Mouse (Mus musculus) spleen, adult 10 weeks (tissue): Measurements from ENCODE around the gene Olfr820. TPM values are rescaled to one million over a fixed set of nuclear protein-coding genes. Genes with fewer than 3 reads are reported as not detected.

ENCODE experiments used
- polyA plus RNA-seq: library from polyadenylated mRNA; stranded (reverse); fragments of 350-450 nt; fragmentation: Illumina TruSeq; extraction: RNeasy Lipid Tissue Mini Kit (QIAGEN cat#74804); gene quantifications from one replicate; pipeline ENCODE4 v1.2.3, GENCODE M21; 2015; ENCODE audit warnings: low replicate concordance; ENCODE audit not compliant: insufficient read depth

Olfr820 gene
- polyA plus RNA-seq: not detected

DNA sequence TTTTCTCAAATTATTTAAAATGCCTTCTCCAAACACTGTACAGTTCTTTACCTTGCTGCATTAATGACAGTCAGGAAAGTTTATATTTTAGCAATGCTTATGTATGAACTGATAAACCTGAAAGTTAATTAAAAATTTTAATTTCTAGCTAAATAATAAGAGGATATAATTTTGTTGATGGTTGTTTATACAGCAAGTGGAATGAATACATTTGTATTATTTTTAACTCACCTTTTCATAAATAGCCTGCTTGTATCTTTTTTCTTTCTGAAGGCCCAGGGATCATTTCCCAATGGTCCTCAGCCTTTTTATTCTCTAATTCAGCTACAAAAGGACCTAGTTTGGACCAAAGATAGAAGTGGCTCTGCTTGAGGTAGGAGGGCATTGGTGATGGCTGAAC is at the start of gene Olfr820:
Olfr820 (plus strand) TSS at position 301 of the 400 bp plus-strand sequence.

GRCm38 (mm10) chr10:129967166-129967565 is 45.3 kb upstream of the Olfr820 start, which contains the start of gene Olfr819:
Olfr819 (minus strand) TSS chr10:129967266.

GRCm38 (mm10) chr10:129976040-129976439 is 36.4 kb upstream of the Olfr820 start, which contains the start of gene Olfr247:
Olfr247 (minus strand) TSS chr10:129976140.

DNA sequence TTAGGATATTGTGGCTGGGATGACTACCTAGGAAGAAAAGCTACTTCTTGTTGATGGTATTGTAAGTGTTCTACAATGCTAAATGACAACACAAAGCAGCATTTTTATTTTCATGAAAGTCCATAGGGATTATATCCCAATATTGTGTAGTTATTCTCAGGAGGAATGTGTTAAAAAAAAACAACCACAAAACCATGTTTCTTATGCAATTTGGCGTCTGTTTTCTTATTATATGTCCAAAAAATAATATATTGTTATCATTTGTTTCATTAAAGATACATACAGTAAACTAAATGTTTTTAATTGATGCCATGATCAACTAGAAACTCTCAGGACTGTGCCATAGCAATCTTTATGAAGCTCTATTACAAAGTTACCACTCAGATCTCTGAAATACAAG is 27.5 kb upstream of the Olfr820 start, which contains the start of gene Gm10310:
Gm10310 (minus strand) TSS at position 101 of the 400 bp plus-strand sequence.

DNA sequence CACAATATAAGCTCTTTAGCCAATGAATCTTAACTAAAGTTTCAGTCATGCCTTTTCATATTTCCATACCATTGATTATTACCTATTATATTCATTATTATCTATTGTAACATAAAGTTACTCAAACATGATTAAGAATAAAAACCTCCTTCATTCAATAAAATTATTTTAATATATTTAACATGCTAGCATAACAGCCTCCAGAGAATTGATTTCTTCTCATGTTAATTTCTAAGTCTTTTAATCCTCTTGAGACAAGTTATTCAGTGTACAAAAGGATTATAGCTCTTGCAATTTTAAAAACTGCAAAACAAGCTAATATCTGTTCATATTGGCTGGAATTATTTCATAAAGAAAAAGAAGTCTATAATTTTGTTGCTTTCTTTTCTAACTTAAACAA is 17.6 kb downstream of the Olfr820 start, which contains the start of gene Olfr821:
Olfr821 (plus strand) TSS at position 301 of the 400 bp plus-strand sequence.

Other genes with a start within 250 kb of the Olfr820 start
- not detected for gene Olfr808, start 247.1 kb upstream of the Olfr820 start, polyA plus RNA-seq
- gene Olfr809, start 238.0 kb upstream of the Olfr820 start, polyA plus RNA-seq: not detected
- gene Olfr810, start 217.7 kb upstream of the Olfr820 start, polyA plus RNA-seq: not detected
- not detected for gene Olfr811, start 208.2 kb upstream of the Olfr820 start, polyA plus RNA-seq
- gene Olfr812, start 166.5 kb upstream of the Olfr820 start, polyA plus RNA-seq: not detected
- not detected for gene Olfr813, start 157.3 kb upstream of the Olfr820 start, polyA plus RNA-seq
- gene Olfr814, start 132.8 kb upstream of the Olfr820 start, polyA plus RNA-seq: not detected
- not detected for gene Olfr815, start 106.8 kb upstream of the Olfr820 start, polyA plus RNA-seq
- gene Olfr816, start 97.0 kb upstream of the Olfr820 start, polyA plus RNA-seq: not detected
- gene Olfr818, start 63.5 kb upstream of the Olfr820 start, polyA plus RNA-seq: not detected
- not detected for gene Olfr819, start 45.4 kb upstream of the Olfr820 start, polyA plus RNA-seq
- not detected for gene Olfr247, start 36.5 kb upstream of the Olfr820 start, polyA plus RNA-seq
- not detected for gene Gm10310, start 27.6 kb upstream of the Olfr820 start, polyA plus RNA-seq
- gene Olfr821, start 17.7 kb downstream of the Olfr820 start, polyA plus RNA-seq: not detected
- not detected for gene Olfr822, start 58.6 kb downstream of the Olfr820 start, polyA plus RNA-seq
- not detected for gene Olfr823, start 102.8 kb downstream of the Olfr820 start, polyA plus RNA-seq
- gene Olfr824, start 117.4 kb downstream of the Olfr820 start, polyA plus RNA-seq: not detected
- gene Olfr825, start 154.1 kb downstream of the Olfr820 start, polyA plus RNA-seq: not detected
- gene Olfr826, start 171.6 kb downstream of the Olfr820 start, polyA plus RNA-seq: not detected
- gene Olfr827, start 201.8 kb downstream of the Olfr820 start, polyA plus RNA-seq: not detected